Mouse (Mus musculus) thymus, adult 2 months (tissue): ENCODE measurements at regions not wholly inside any gene's neighbourhood (a gene's known extent, or its start where the extent isn't known, plus 50 kb on each side); places are given as distances from the start of the nearest gene placed in this dataset.
A peak's percentile ranks its signal among the peaks of the same experiment; 100 is the strongest.

Source experiments
- DNase-seq: peaks from one replicate; pipeline ENCODE4 v3.0.0; 2021
- H3K27ac ChIP-seq: fragments of 200-500 bp; 2 replicates; pipeline ENCODE4 v1.5.1; 2012; ENCODE audit warnings: low read length, control low read depth; ENCODE audit not compliant: control insufficient read depth, insufficient read depth
- H3K27me3 ChIP-seq: fragments of 200-500 bp; 2 replicates; pipeline ENCODE4 v1.6.1; 2012; ENCODE audit warnings: mild to moderate bottlenecking, low read length, moderate library complexity, mixed read lengths; ENCODE audit not compliant: control insufficient read depth, insufficient read depth
- H3K36me3 ChIP-seq: fragments of 200-500 bp; 2 replicates; pipeline ENCODE4 v1.6.1; 2012; ENCODE audit warnings: mild to moderate bottlenecking, low read length, moderate library complexity; ENCODE audit not compliant: control insufficient read depth, insufficient read depth
- H3K4me1 ChIP-seq: fragments of 200-500 bp; replicated peaks from 2 replicates; pipeline ENCODE4 v1.6.1; 2012; ENCODE audit warnings: low read length; ENCODE audit not compliant: control insufficient read depth, insufficient read depth
- H3K4me3 ChIP-seq: fragments of 200-500 bp; 2 replicates; pipeline ENCODE4 v1.5.1; 2012; ENCODE audit warnings: mild to moderate bottlenecking, low read length, control low read depth, moderate library complexity; ENCODE audit not compliant: control insufficient read depth, insufficient read depth
- CTCF ChIP-seq: fragments of 200-500 bp; IDR thresholded peaks from 2 replicates; pipeline ENCODE4 v1.5.1; 2012; ENCODE audit warnings: mild to moderate bottlenecking, control low read depth, low read length, moderate library complexity, borderline replicate concordance; ENCODE audit not compliant: control insufficient read depth, poor library complexity, insufficient read depth; ENCODE audit errors: extremely low read depth
- POLR2A ChIP-seq: fragments of 200-500 bp; IDR thresholded peaks from 2 replicates; pipeline ENCODE4 v1.6.1; 2012; ENCODE audit warnings: mild to moderate bottlenecking, low read length, control low read depth, moderate library complexity; ENCODE audit not compliant: control insufficient read depth, poor library complexity, insufficient read depth; ENCODE audit errors: extremely low read depth
- WGBS: fragments of 180-500 bp; shearing (Covaris S2); methylation state at CpG from one replicate; pipeline ENCODE4 v1.1.7; 2018; 5-methylcytosine and 5-hydroxymethylcytosine counted together

DNA sequence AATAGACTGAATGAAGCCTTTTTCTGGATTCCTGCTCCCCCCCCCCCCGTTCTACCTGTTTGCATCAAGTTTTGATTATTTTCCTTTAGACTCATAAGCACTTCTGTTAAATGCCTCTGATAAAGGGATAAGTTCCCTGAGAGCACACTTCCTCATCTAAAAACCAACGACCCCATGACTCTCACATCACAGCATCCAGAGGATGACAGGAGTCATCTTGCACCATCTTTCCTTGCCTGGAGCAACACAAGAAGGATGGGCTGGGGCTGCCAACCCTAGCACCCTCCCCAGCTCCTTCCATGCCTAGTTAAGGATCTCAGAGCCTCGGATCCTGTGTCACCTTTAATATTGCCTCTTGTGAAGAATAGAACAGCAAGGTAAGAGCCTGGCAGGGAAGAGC, 170.0 kb downstream of the Ktn1 start:
- 62% methylated on average over 3 of the region's 3 CpGs for WGBS
- peaks cover 2% of the 10 kb centered on the region for H3K4me1 ChIP-seq
- TF ChIP-seq POLR2A (no peak), CTCF (no peak)
- H3K36me3 ChIP-seq = no peaks in the 10 kb centered on the region
- no peak overlapping the region for H3K4me3 ChIP-seq
- DNase-seq = no peak
- no peaks in the 10 kb centered on the region for H3K27me3 ChIP-seq
- H3K27ac ChIP-seq = no peak overlapping the region

DNA sequence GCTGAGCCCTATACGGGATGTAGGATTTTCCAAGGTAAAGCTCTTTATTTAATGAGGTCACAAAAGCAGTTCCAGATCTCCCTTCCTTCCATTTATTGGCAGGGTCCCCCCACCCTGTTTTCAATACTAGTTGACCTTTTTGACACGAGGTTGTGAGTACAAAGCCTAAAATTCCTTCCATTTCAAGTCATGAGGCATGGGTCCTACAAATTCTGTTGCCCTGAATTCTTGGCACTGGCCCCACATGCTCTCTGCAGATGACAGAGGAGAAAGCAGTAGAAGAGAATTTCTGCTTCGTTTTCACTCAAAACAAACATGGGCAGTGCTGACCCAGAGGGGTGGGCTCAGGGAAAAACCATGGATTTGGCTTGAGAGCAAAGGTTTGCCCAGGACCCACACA, 170.4 kb downstream of the Ktn1 start:
- 88% methylated on average over 3 of the region's 3 CpGs for WGBS
- H3K4me1 ChIP-seq = peaks cover 3% of the 10 kb centered on the region
- TF ChIP-seq CTCF (no peak), POLR2A (no peak)
- H3K27me3 ChIP-seq = no peaks in the 10 kb centered on the region
- H3K36me3 ChIP-seq = no peaks in the 10 kb centered on the region
- no peak for DNase-seq
- H3K27ac ChIP-seq = no peak overlapping the region
- no peak overlapping the region for H3K4me3 ChIP-seq

DNA sequence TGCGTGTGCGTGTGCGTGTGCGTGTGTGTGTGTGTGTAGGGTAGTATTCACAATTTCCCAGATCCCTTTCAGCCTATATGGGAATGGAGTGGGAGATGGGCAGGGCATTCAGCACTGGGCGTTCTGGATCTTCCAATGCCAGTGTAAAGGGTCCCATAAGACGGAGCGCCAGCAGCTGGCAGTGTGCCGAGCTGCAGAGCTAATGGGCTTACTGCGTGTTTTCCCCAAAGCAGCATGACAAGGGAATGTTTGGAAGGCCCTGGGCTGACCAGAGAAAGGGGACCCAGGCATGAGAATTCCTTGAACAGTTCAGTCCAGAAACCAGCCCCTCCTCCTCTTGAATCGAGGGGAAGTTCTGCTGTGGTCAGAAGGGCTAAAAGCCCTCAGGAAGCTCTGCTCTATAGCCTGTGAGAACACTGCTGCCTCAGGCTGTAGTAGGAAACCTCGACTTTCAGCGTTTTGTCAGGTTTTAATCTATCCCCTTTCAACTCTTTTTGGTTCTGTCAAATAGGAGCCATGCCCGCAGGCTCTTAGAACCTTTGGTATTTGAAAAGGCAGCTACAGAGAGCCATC, 172.4 kb downstream of the Ktn1 start:
- H3K27me3 ChIP-seq = no peaks in the 10 kb centered on the region
- no peaks in the 10 kb centered on the region for H3K36me3 ChIP-seq
- WGBS = 71% methylated on average over 13 of the region's 13 CpGs
- no peak overlapping the region for H3K4me3 ChIP-seq
- peaks cover 5% of the 10 kb centered on the region for H3K4me1 ChIP-seq
- H3K27ac ChIP-seq = no peak overlapping the region
- DNase-seq = no peak
- TF ChIP-seq POLR2A (no peak), CTCF (no peak)

DNA sequence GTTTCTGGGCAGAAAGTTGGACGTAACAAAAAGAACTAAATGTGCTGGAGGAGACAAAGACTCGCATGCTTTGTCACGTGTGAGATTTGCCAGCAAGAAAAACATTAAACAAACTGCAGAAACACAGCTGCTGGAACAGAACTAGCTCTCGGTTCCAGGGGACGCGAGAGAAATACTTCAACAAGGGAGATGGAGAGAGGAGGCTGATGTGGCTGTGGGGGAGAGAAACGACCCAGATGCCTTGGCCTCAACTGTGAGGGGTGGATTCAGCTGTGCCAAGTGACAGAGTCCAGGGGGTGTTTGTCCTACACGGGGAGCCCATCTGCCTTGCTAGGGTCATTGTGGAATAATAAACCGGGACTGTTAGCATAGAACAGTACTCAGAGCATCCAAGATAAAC, 174.9 kb downstream of the Ktn1 start:
- H3K27ac ChIP-seq = peak overlapping the region; percentile 7; the same call in 1 of the 2 replicates
- 72% methylated on average over 9 of the region's 9 CpGs for WGBS

DNA sequence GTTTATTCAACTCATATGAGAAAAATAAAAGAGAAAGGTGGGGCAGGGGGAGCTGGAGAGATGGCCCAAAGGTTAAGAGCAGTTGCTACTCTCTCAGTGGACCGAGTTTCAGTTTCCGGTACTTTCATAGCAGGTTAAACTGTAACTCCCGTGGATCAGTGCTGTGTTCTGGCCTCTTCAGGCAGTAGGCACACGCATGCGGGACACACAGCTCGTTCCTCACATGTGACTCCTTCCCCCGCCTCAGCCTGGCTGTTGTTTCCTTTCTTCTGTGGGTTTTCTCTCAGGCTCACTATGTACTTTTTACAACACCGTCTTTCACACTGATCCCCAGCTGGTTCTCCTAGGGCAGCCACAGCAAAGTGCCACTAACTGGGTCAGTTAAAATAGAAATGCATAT, 175.4 kb downstream of the Ktn1 start:
- no peak for DNase-seq

More for the DNA sequence above, 174.9 kb downstream of the Ktn1 start:
- Histone ChIP-seq H3K4me3 (no peak overlapping the region), H3K27me3 (no peaks in the 10 kb centered on the region), H3K36me3 (no peaks in the 10 kb centered on the region), H3K4me1 (peaks cover 5% of the 10 kb centered on the region)
- no peak for DNase-seq
- TF ChIP-seq POLR2A = no peak
- no peak for TF ChIP-seq CTCF

DNA sequence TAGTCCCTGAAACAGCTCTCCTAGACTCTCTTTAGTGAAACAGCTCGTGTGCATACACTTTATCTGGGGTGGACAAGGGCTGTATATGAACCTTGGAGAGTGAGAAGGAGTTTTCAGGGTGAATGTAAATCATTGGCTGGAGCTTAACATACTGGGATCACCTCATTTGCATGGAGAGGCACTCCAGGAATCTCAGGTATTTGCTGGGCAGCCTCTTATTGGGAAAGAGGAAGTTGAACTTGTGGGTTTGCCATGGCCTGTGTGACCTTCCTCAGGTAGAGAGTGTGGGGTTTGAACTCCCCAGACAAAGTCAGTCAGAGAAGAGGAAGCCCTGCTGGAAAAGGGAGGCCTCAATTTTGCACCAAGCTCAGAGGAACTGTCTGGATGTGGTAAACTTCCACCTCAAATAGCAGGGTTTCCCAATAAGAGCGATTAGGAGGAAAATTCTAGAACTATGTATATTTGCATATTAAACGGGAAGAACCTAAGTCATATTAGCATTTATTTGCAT, 177.3 kb downstream of the Ktn1 start:
- DNase-seq = no peak
- H3K27ac ChIP-seq = no peak overlapping the region
- no peak overlapping the region for H3K4me3 ChIP-seq
- TF ChIP-seq CTCF (no peak), POLR2A (no peak)
- 53% methylated on average over 3 of the region's 3 CpGs for WGBS
- H3K27me3 ChIP-seq = no peaks in the 10 kb centered on the region
- H3K4me1 ChIP-seq = peaks cover 5% of the 10 kb centered on the region
- H3K36me3 ChIP-seq = no peaks in the 10 kb centered on the region

More for the DNA sequence above, 175.4 kb downstream of the Ktn1 start:
- TF ChIP-seq POLR2A = no peak
- no peak for TF ChIP-seq CTCF
- Histone ChIP-seq H3K4me3 (no peak overlapping the region), H3K4me1 (peaks cover 5% of the 10 kb centered on the region), H3K27me3 (no peaks in the 10 kb centered on the region), H3K27ac (peak overlapping the region; percentile 50; the same call in 1 of the 2 replicates), H3K36me3 (no peaks in the 10 kb centered on the region)
- 7% methylated on average over 8 of the region's 8 CpGs for WGBS

DNA sequence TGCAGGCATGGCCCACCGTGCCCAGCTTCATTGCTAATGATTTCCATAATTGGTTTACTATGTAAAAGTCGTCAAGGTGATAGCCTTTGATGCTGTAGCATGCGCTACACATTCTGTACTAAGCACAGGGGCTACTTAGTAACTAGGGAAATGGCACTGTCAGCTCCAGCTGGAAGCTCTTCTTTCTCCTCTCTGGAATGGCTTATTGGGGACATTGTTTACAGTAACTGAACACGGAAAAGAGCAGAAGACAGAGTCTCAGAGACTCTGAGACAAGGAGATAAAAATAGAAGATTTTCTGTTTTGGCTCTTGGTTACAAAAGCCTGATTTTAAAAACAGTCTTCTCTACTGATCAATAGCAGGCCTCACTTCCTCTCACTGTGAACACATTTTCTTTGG, 178.3 kb downstream of the Ktn1 start:
- Histone ChIP-seq H3K27me3 (no peaks in the 10 kb centered on the region), H3K27ac (no peak overlapping the region), H3K4me3 (no peak overlapping the region), H3K36me3 (no peaks in the 10 kb centered on the region), H3K4me1 (peaks cover 5% of the 10 kb centered on the region)
- TF ChIP-seq CTCF (no peak), POLR2A (no peak)
- no peak for DNase-seq
- 92% methylated on average over 4 of the region's 4 CpGs for WGBS
